Mouse (Mus musculus) ES-Bruce4 (cell line): ENCODE results near the gene Hdac9.

Experiments
- CTCF ChIP-seq: IDR thresholded peaks from one replicate; pipeline ENCODE4 v1.8.1; 2011; ENCODE audit warnings: low read depth, low read length
- POLR2A ChIP-seq: IDR thresholded peaks from one replicate; pipeline ENCODE4 v1.8.1; 2011; ENCODE audit warnings: low read length; ENCODE audit not compliant: insufficient read depth

- TF ChIP-seq CTCF (no peak), POLR2A (no peak)
Measured at GRCm38 (mm10) chr12:34342761-34343160, 574.1 kb downstream of the Hdac9 start.
